Mouse (Mus musculus) layer of hippocampus, adult 2 months (tissue): Measurements from ENCODE around the gene Gpr137c. TPM values are rescaled to one million over a fixed set of nuclear protein-coding genes. Genes with fewer than 3 reads are reported as not detected.

Experiments used
- DNase-seq, 2 experiments: peaks; one replicate each; pipeline ENCODE4 v3.0.0; 2022; ENCODE audit warnings: low spot score in 2 of 2
- H3K27ac ChIP-seq: fragments of 200-600 bp; 2 replicates; pipeline ENCODE4 v1.8.1; 2022
- H3K4me3 ChIP-seq: fragments of 200-600 bp; 2 replicates; pipeline ENCODE4 v1.8.1; 2022; ENCODE audit warnings: mild to moderate bottlenecking
- CTCF ChIP-seq: fragments of 200-600 bp; conservative IDR thresholded peaks from 2 replicates; pipeline ENCODE4 v1.8.1; 2022; ENCODE audit warnings: antibody characterized with exemption, mild to moderate bottlenecking, moderate library complexity
- total RNA-seq, 2 experiments: library from RNA; stranded (reverse); gene quantifications; 2 replicates each; pipeline ENCODE4 v1.2.3; 2021

The Gpr137c gene
- total RNA-seq, 2 experiments from 2014 or later = 23.3 to 23.4 TPM

DNA sequence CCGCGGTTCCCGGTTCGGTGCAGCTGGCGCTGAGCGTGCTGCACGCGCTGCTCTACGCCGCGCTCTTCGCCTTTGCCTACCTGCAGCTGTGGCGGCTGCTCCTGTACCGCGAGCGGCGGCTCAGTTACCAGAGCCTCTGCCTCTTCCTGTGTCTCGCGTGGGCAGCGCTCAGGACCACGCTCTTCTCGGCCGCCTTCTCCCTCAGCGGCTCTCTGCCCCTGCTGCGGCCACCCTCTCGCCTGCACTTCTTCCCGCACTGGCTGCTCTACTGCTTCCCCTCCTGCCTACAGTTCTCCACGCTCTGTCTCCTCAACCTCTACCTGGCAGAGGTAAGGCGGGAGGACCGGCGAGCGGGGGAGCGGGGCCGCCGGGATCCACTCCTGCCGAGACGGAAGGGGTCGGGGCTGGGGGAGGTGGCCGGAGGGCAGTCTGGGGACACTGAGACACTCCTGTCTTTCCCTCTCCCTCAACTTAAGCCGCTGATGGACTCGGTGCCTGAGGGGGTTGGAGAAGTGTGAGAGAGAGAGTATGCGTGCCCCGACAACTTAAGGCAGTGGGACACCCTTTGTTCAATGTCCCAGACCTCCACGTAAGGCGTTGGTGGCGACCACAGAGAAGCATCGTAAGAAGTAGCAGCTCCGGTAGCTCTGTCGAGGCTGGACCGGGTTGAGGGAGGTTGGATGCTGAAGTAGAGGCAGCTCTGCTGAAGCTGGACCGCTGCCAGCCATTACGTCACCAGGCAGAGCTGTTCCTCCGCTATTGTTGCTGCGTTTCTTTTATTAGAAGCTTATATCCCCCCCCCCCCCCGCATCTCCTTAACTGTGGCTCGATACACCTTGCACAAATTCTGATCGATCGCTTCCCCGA is 806 bp downstream of the Gpr137c start, which contains the start of gene Txndc16:
Txndc16 (minus strand) TSS at position 239 of the 867 bp plus-strand sequence.
- DNase-seq = peak; percentile 81 to 84
- Histone ChIP-seq H3K4me3 (peak within 1 kb of the TSS; percentile 85), H3K27ac (peak within 1 kb of the TSS; percentile 94)
- no peak for TF ChIP-seq CTCF

DNA sequence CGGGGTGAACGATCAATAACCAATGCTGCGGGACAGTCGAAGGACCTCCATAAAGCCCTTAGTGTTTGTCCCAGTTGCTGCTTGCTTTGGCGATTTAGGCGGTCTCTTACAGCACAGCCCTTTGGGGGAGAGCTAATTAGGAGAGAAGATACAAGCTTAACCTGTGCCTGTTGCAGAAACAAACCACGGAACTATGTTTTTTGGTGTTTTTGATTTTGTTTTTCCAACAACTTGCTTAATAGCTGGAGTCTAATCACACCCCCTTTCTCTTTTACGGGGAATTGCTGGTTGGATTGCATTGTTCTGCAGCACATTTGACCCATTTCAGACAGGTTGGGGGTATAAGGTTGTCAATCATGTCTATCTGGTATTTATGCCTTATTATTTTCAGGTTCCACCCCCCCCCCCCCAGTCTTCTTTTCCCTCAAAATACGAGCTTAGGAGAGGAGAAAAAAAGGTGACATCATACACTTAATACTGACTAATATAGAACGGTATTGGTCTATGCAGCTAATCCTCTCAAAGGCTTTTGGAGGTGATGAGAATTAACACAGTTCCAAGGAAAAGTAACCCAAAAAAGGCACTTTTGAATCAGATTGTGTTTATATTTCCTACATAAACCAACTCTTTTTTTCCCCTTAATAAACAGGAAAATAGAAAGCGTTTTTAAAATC is 1.6 kb downstream of the Gpr137c start:
- Histone ChIP-seq H3K27ac (peak overlapping the region; percentile 94), H3K4me3 (peak overlapping the region; percentile 85)
- DNase-seq = no peak
- peak; percentile 56 for TF ChIP-seq CTCF

DNA sequence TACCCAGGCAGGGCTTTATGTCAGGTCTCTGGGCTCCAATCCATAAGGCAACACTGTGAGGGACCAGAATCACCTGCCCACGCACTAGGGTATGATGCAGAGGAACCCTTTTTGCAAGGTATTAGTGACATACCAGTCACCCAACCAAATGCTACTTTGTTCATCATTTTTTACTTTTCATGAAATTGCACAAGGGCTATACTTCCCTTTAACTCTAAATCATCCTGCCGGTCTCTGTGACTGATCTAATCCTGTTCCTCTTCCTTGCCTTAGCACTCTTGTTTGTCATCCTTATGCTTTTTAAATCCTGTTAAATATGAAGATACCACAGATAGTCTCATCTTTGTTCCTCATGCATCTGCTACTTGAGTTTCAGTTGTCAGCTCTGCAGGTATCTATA is 19.5 kb downstream of the Gpr137c start:
- H3K4me3 ChIP-seq = no peak overlapping the region
- no peak for DNase-seq

DNA sequence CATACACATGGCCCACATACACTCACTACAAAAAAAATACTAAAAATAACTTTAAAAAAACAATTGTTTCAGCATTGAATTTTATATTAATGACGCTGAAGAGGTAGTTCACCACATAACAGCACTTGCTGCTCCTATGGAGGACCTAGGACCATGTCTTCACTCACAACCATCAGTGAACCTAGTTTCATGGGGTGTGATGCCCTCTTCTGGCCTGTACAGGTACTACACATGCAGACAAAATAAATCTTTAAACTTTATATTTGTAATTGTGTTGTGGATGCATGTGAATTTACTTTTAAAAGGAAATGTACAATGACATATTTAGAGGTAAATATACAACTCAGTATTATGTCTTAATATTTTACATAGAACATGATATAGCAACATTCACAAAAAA is 22.1 kb downstream of the Gpr137c start:
- H3K27ac ChIP-seq = no peak overlapping the region
- peak; percentile 76 for TF ChIP-seq CTCF
- no peak for DNase-seq
- H3K4me3 ChIP-seq = no peak overlapping the region

More for the DNA sequence above, 19.5 kb downstream of the Gpr137c start:
- no peak overlapping the region for H3K27ac ChIP-seq
- TF ChIP-seq CTCF = no peak

DNA sequence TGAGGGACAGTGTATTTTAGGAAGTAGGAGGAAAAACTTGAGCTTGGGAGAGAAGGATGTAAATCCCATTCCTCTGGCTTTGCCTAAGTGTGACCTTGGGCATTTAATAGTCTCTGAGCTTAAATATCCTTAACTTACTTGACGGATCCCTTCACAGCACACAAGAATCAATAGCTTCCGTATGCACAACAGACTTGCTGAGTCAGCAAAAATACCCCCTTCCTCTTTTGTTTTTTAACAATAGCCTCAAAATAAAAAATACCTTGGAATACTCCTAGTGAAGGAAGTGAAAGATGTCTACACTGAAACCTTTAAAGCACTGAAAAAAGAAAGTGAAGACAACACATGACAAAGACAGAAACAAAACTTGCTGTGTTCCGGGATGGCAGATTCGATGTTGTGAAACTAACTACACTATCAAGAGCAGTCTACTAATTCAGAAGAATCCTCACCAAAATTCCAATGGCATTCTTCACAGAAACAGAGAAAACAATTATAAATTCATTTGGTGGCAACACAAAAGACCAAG is 32.1 kb downstream of the Gpr137c start:
- no peak for TF ChIP-seq CTCF
- Histone ChIP-seq H3K27ac (no peak overlapping the region), H3K4me3 (no peak overlapping the region)
- no peak for DNase-seq

DNA sequence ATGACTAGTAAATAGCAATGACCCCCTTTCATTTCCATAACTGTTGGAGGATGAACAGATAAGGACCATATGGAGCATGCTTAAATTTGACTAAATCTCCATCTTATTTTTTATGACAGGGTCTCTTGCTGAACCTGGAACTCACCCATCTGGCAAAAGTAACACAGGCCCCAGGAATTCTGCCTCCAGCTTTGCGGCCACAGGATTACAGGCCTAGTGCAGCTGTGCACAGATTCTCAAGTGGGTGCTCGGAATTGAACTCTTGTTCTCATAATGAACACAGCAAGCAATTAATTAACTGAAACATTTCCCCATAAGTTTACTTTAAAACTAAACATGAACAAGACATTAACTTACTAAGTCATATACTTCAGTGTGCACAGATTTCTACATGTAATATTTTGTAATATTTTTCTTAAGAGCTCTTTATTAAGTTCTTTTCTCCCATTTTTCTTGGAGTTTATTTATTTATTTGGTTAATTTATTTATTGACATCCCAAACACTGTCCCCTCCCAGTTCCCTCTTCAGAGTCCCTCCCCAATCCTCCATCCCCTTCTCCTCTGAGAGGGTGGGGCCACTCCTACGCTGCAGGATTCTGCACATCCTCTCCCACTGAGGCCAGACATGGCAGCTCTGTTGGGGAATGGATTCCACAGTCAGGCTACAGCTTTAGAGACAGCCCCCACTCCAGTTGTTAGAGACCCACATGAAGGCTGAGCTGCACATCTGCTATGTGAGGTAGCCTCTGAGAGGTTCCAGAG is 44.5 kb downstream of the Gpr137c start:
- Histone ChIP-seq H3K27ac (no peak overlapping the region), H3K4me3 (no peak overlapping the region)
- no peak for TF ChIP-seq CTCF
- DNase-seq = no peak

DNA sequence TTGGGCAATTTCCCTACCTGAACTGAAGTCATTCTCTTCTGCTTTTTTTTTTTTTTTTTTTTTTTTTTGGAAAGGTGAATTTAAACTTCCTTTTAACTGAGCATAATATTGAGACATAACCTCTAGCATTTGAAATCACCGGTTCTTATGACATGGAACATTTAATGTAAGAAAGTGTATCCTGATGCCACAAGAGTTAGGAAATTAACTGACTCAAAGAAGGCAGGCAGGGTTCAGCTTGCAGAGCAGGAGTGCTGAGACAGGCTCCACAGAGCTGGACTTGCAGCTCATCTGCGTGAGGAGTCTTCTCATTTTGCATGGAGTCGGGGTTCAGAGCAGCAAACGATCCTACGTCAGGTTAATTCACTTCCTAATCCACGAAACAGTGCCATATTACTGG is 56.3 kb downstream of the Gpr137c start:
- no peak overlapping the region for H3K27ac ChIP-seq
- H3K4me3 ChIP-seq = no peak overlapping the region

DNA sequence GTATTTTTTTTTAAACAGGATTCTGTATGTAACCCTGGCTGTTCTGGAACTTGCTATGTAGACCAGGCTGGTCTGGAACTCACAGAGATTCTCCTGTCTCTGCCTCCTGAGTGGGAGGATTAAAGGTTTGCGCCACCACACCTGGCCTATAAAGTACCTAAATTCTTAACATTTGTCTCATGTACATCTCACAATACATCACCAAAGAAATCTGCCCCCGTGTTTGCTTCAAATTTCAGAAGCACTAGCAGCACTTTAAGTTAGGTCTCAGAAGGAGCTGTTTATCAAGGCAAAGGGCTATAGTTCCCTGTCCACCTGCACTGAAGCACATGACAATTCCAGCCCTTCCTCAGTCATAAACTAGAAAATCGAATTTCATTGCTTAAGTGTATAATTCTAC is 62.5 kb downstream of the Gpr137c start:
- Histone ChIP-seq H3K27ac (no peak overlapping the region), H3K4me3 (no peak overlapping the region)
- TF ChIP-seq CTCF = no peak
- DNase-seq = no peak

More for the DNA sequence above, 56.3 kb downstream of the Gpr137c start:
- TF ChIP-seq CTCF = no peak
- no peak for DNase-seq

DNA sequence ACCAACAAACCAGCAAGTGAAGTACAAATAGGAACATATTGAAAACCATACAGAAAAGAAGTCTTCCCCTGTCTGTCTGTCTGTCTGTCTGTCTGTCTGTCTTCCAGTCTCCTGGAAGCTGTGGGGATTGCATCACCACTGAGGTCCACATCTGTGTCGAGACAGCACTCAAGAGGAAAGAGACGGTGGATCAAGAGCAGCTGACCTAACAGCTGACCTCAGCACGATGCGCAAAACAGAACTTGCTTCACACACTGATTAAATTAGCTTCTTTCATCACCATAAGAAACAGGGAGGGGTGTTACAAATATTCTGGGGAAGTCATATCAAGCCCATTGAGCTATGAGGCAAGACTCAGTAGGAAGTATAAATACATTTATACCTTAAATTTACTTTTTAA is 72.1 kb downstream of the Gpr137c start:
- TF ChIP-seq CTCF = no peak
- Histone ChIP-seq H3K27ac (no peak overlapping the region), H3K4me3 (no peak overlapping the region)
- no peak for DNase-seq

DNA sequence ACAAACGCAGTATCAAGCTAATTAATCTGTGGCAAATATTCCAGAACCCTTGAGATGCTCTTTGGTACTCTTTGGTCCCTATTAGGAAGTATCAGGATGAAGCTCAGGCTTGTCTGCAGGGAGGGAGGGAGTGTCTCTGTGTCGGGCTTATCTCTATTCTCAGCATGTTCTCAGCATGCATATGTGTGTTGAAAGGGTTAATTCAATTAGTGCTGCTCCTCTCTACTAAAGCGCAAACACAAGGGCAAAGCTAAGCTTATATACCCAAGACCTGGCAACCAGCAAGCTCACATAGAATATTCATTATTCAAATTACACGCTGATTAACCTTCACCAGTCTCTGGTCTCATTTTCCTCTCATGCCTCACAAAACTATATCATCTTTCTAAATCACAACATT is 84.4 kb downstream of the Gpr137c start:
- H3K27ac ChIP-seq = no peak overlapping the region
- TF ChIP-seq CTCF = no peak
- H3K4me3 ChIP-seq = no peak overlapping the region
- DNase-seq = no peak

DNA sequence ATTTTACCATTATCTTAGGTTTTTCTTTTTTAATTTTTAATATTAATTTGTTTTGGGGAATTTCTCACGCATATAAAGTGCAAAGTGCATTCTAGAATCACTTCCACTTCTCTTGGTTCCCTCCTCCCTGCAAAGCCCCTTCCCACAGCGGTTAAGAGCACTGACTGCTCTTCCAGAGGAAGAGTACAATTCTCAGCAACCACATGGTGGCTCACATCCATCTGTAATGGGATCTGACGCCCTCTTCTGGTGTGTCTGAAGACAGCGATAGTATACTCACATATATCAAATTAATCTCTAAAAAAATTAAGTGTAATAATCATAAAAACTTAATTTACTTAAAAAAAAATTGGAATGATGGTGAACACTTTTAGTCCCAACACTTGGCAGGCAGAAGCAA is 84.9 kb downstream of the Gpr137c start:
- TF ChIP-seq CTCF = peak; percentile 64
- H3K4me3 ChIP-seq = no peak overlapping the region
- no peak for DNase-seq
- no peak overlapping the region for H3K27ac ChIP-seq

DNA sequence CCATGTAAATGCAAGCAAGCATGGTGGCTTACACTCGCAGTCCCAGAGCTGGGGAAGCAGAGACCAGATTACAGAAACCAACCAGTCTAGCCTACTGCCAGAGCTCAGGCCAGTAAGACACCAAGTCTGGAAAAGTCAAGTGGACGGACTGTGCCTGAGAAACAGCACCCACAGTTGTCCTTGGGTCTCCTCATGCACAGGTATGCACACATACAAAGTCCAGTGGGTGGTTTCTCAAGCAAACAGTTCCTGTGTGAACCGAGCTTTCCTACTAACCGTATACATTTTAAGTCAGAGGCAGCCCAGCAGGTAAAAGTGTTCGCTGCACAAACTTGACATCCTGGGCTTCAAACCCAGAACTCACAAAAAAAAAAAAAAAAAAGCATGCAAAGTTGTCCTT is 86.3 kb downstream of the Gpr137c start:
- TF ChIP-seq CTCF = no peak
- DNase-seq = no peak
- no peak overlapping the region for H3K27ac ChIP-seq
- no peak overlapping the region for H3K4me3 ChIP-seq
